Mouse (Mus musculus): Measurements from ENCODE around the gene Tmem150c. TPM values are rescaled to one million over a fixed set of nuclear protein-coding genes. Genes with fewer than 3 reads are reported as not detected.

Tmem150c gene
- polyA plus RNA-seq, 1 experiment from 2014 or later: 2.7 TPM

DNA sequence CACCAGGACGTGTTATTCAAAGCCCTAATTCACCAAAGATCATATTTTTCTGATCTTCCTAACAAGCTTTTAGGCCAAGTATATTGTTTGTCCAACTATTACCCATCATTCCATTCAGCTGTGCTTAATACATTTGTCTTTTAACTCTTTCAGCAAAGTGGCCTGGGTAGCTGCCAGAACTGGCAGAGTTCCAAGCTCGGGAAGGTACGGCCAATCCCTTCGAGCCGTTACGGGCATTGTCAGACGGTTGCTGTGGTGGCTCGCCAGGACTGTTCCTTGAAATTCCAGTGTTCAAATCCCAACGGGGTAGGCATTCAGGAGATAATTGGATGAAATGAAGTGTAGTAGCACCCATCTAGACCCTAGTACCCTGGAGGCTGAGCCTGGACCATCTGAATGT is 87.1 kb downstream of the Tmem150c start:
- WGBS: 68% methylated on average over 9 of the region's 9 CpGs
- H3K27me3 ChIP-seq (ENCODE audit: control insufficient read depth, insufficient read depth, low read length): no peaks in the 10 kb centered on the region
- H3K27ac ChIP-seq (ENCODE audit: low read length): no peak overlapping the region
- H3K9me3 ChIP-seq (replicated peaks; ENCODE audit: control insufficient read depth, low read length): no peaks in the 10 kb centered on the region
- H3K9ac ChIP-seq (ENCODE audit: low read length): no peak overlapping the region
- H3K4me3 ChIP-seq (ENCODE audit: low read length): no peak overlapping the region
- peaks cover 4% of the 10 kb centered on the region for H3K36me3 ChIP-seq (ENCODE audit: control insufficient read depth, insufficient read depth)
- no peak for ATAC-seq (replicated peaks; ENCODE audit: extremely low read depth, insufficient read depth, low FRiP score)
- H3K4me1 ChIP-seq (ENCODE audit: control insufficient read depth, insufficient read depth, low read length): no peaks in the 10 kb centered on the region
- no peak overlapping the region for H3K4me2 ChIP-seq (ENCODE audit: low read depth, low read length)

DNA sequence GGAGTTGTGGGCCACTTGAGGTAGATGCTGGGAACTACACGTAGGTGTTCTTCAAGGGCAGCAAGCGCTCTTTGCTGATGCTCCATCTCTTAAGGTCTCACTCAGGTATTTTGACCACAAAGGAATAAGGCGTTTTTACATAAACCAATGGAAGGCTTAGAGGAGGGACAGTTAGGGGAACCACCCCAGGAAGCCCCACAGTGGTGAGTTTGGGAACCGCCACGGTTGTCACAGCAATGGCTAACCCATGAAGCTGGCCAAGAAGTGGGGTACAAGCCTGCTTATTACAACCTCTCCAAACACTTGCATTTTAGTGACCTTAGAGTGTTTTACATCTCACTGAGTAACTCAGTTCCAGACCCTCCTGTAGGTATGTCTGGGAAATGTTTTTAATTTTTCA is 88.1 kb downstream of the Tmem150c start:
- Histone ChIP-seq H3K4me1 (ENCODE audit: control insufficient read depth, insufficient read depth, low read length) (no peaks in the 10 kb centered on the region), H3K27me3 (ENCODE audit: control insufficient read depth, insufficient read depth, low read length) (no peaks in the 10 kb centered on the region), H3K4me2 (ENCODE audit: low read depth, low read length) (no peak overlapping the region), H3K4me3 (ENCODE audit: low read length) (no peak overlapping the region), H3K36me3 (ENCODE audit: control insufficient read depth, insufficient read depth) (peaks cover 9% of the 10 kb centered on the region), H3K27ac (ENCODE audit: low read length) (no peak overlapping the region), H3K9ac (ENCODE audit: low read length) (no peak overlapping the region), H3K9me3 (replicated peaks; ENCODE audit: control insufficient read depth, low read length) (no peaks in the 10 kb centered on the region)
- WGBS: 89% methylated on average over 5 of the region's 5 CpGs
- no peak for ATAC-seq (replicated peaks; ENCODE audit: extremely low read depth, insufficient read depth, low FRiP score)

DNA sequence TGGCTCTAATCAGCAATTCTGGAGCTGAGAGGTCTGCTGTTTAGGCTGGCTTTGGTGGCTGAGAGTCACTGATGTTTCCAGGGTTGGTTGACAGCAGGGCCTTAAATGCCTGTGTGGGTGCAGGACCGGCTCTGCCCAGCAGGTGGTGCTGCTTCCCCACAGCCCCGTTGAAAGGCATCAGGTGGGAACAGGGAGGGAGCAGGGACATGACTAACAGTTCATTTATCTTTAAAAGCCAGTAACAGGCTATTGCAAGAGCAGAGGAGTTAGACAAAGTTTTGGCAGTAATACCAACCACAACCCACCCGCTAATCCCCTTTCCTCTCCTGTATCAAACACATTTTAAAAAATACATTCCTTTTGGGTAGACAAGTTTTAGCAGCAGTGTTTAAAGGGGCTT is 89.4 kb downstream of the Tmem150c start:
- Histone ChIP-seq H3K4me3 (ENCODE audit: low read length) (no peak overlapping the region), H3K4me2 (ENCODE audit: low read depth, low read length) (no peak overlapping the region), H3K9ac (ENCODE audit: low read length) (no peak overlapping the region), H3K27me3 (ENCODE audit: control insufficient read depth, insufficient read depth, low read length) (no peaks in the 10 kb centered on the region), H3K9me3 (replicated peaks; ENCODE audit: control insufficient read depth, low read length) (no peaks in the 10 kb centered on the region), H3K36me3 (ENCODE audit: control insufficient read depth, insufficient read depth) (peaks cover 9% of the 10 kb centered on the region), H3K4me1 (ENCODE audit: control insufficient read depth, insufficient read depth, low read length) (no peaks in the 10 kb centered on the region), H3K27ac (ENCODE audit: low read length) (no peak overlapping the region)
- WGBS: 23% methylated on average over 3 of the region's 3 CpGs
- 0 out of 2 replicates have a peak, but pooled peaks have one; percentile 28 for ATAC-seq (replicated peaks; ENCODE audit: extremely low read depth, insufficient read depth, low FRiP score)

DNA sequence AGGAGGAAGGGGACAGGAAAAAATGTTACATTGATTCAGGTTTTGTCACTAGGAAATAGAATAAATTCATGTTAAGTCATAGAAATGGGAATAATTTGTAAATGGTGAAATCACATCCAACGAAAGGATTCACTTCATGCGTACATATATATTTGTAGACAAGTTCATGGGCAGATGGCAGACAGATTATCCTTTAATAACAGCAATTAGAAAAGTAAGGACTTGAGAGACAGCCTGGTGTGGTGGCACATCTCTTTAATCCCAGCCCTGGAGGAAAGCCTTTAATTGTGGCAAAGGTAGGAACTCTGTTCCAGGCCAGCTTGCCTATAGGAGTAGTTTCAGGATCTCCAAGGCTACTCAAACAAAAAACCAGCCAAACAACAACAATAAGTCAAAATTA is 90.1 kb downstream of the Tmem150c start:
- peaks cover 9% of the 10 kb centered on the region for H3K36me3 ChIP-seq (ENCODE audit: control insufficient read depth, insufficient read depth)
- no peaks in the 10 kb centered on the region for H3K4me1 ChIP-seq (ENCODE audit: control insufficient read depth, insufficient read depth, low read length)
- no peak overlapping the region for H3K4me3 ChIP-seq (ENCODE audit: low read length)
- H3K9me3 ChIP-seq (replicated peaks; ENCODE audit: control insufficient read depth, low read length): no peaks in the 10 kb centered on the region
- H3K27me3 ChIP-seq (ENCODE audit: control insufficient read depth, insufficient read depth, low read length): no peaks in the 10 kb centered on the region
- 87% methylated on average over 2 of the region's 2 CpGs for WGBS
- no peak for ATAC-seq (replicated peaks; ENCODE audit: extremely low read depth, insufficient read depth, low FRiP score)
- H3K4me2 ChIP-seq (ENCODE audit: low read depth, low read length): no peak overlapping the region
- H3K27ac ChIP-seq (ENCODE audit: low read length): no peak overlapping the region
- H3K9ac ChIP-seq (ENCODE audit: low read length): no peak overlapping the region

DNA sequence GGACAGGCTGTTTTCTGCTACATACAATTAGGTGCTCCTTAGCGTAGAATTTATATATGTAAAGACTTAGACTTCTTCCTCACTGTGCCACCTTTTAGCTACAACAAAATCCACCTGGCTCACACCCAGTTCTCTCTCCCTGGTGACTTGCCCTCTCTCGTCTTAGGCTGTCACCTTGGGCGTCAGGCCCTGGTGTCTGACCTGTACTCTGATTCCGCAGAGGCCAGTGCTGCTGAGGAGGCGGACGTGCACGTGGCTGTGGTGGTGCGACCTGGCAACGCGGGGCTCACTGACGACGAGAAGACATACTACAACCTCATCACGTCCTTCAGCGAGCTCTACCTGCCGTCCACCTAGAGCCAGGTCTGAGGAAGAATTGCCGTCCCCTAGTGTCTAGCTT is 92.0 kb downstream of the Tmem150c start:
- peaks cover 22% of the 10 kb centered on the region for H3K36me3 ChIP-seq (ENCODE audit: control insufficient read depth, insufficient read depth)
- H3K9me3 ChIP-seq (replicated peaks; ENCODE audit: control insufficient read depth, low read length): no peaks in the 10 kb centered on the region
- no peak overlapping the region for H3K4me3 ChIP-seq (ENCODE audit: low read length)
- no peak overlapping the region for H3K9ac ChIP-seq (ENCODE audit: low read length)
- no peak overlapping the region for H3K4me2 ChIP-seq (ENCODE audit: low read depth, low read length)
- no peaks in the 10 kb centered on the region for H3K4me1 ChIP-seq (ENCODE audit: control insufficient read depth, insufficient read depth, low read length)
- no peak overlapping the region for H3K27ac ChIP-seq (ENCODE audit: low read length)
- no peaks in the 10 kb centered on the region for H3K27me3 ChIP-seq (ENCODE audit: control insufficient read depth, insufficient read depth, low read length)
- 88% methylated on average over 16 of the region's 16 CpGs for WGBS
- no peak for ATAC-seq (replicated peaks; ENCODE audit: extremely low read depth, insufficient read depth, low FRiP score)

DNA sequence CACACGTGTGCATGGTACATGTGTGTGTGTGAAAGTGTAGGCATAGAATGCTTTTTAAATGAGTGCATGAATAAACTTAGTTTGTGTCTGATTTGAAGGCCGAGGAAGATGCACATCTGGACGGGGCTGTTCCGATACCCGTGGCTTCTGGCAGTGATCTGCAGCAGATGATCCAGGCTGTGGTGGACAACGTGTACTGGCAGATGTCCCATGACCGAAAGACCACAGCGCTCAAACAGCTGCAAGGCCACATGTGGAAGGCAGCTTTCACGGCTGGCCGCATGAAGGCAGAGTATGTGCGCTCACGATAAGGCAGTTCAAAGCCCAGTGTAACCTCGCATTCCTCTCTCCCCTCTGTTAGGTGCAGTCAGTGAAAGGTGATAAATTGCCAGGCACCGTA is 98.7 kb downstream of the Tmem150c start:
- no peaks in the 10 kb centered on the region for H3K9me3 ChIP-seq (replicated peaks; ENCODE audit: control insufficient read depth, low read length)
- no peaks in the 10 kb centered on the region for H3K27me3 ChIP-seq (ENCODE audit: control insufficient read depth, insufficient read depth, low read length)
- no peak overlapping the region for H3K4me2 ChIP-seq (ENCODE audit: low read depth, low read length)
- peaks cover 3% of the 10 kb centered on the region for H3K4me1 ChIP-seq (ENCODE audit: control insufficient read depth, insufficient read depth, low read length)
- no peak overlapping the region for H3K27ac ChIP-seq (ENCODE audit: low read length)
- no peak overlapping the region for H3K4me3 ChIP-seq (ENCODE audit: low read length)
- no peak for ATAC-seq (replicated peaks; ENCODE audit: extremely low read depth, insufficient read depth, low FRiP score)
- WGBS: 93% methylated on average over 14 of the region's 14 CpGs
- no peak overlapping the region for H3K9ac ChIP-seq (ENCODE audit: low read length)
- peaks cover 39% of the 10 kb centered on the region for H3K36me3 ChIP-seq (ENCODE audit: control insufficient read depth, insufficient read depth)

DNA sequence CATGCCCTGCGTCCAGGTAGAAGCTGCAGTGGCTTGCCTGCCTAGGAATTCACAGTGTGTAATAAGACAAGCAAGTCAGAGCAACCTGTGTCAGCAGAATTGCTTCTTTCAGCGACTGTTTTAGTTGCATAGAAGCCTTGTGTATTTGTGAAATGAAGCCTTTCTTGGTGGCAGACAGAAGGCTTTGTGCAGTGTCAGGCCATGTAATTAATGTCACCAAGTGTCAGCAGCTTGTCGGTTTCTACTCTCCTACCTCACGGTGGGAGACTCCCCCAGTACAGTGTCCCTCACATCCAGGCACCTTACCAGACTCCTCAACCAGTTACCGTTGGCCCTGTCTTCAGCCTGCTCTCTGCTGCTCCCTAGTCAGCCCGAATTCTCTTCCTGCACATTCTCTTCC is 100.3 kb downstream of the Tmem150c start:
- no peaks in the 10 kb centered on the region for H3K9me3 ChIP-seq (replicated peaks; ENCODE audit: control insufficient read depth, low read length)
- no peak overlapping the region for H3K4me2 ChIP-seq (ENCODE audit: low read depth, low read length)
- no peak overlapping the region for H3K27ac ChIP-seq (ENCODE audit: low read length)
- H3K27me3 ChIP-seq (ENCODE audit: control insufficient read depth, insufficient read depth, low read length): no peaks in the 10 kb centered on the region
- H3K36me3 ChIP-seq (ENCODE audit: control insufficient read depth, insufficient read depth): peaks cover 38% of the 10 kb centered on the region
- H3K4me3 ChIP-seq (ENCODE audit: low read length): no peak overlapping the region
- no peak overlapping the region for H3K9ac ChIP-seq (ENCODE audit: low read length)
- peaks cover 18% of the 10 kb centered on the region for H3K4me1 ChIP-seq (ENCODE audit: control insufficient read depth, insufficient read depth, low read length)
- 79% methylated on average over 6 of the region's 6 CpGs for WGBS
- ATAC-seq (replicated peaks; ENCODE audit: extremely low read depth, insufficient read depth, low FRiP score): no peak

DNA sequence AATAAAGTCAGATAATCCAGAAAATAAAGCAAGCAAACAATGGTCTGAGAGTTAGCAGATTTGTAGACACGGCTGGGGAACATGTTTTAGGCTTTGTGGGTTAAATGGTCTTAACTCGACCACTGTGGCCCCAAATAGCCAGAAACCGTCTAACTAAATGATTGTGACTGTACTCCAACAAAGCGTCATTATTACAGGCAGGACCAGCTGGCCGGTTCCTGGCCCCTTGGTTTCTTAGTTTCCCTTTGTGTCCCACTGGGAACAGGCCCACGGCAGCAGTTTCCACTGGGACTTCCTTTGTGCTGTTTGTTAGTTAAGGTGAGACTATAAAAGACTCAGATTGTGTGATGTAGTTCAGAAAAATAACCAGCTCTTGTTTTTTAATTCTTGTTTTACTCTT is 100.9 kb downstream of the Tmem150c start:
- no peak for ATAC-seq (replicated peaks; ENCODE audit: extremely low read depth, insufficient read depth, low FRiP score)
- Histone ChIP-seq H3K4me1 (ENCODE audit: control insufficient read depth, insufficient read depth, low read length) (peaks cover 20% of the 10 kb centered on the region), H3K9me3 (replicated peaks; ENCODE audit: control insufficient read depth, low read length) (no peaks in the 10 kb centered on the region), H3K27ac (ENCODE audit: low read length) (no peak overlapping the region), H3K9ac (ENCODE audit: low read length) (no peak overlapping the region), H3K27me3 (ENCODE audit: control insufficient read depth, insufficient read depth, low read length) (no peaks in the 10 kb centered on the region), H3K36me3 (ENCODE audit: control insufficient read depth, insufficient read depth) (peaks cover 32% of the 10 kb centered on the region), H3K4me3 (ENCODE audit: low read length) (no peak overlapping the region), H3K4me2 (ENCODE audit: low read depth, low read length) (no peak overlapping the region)
- WGBS: 78% methylated on average over 6 of the region's 6 CpGs

DNA sequence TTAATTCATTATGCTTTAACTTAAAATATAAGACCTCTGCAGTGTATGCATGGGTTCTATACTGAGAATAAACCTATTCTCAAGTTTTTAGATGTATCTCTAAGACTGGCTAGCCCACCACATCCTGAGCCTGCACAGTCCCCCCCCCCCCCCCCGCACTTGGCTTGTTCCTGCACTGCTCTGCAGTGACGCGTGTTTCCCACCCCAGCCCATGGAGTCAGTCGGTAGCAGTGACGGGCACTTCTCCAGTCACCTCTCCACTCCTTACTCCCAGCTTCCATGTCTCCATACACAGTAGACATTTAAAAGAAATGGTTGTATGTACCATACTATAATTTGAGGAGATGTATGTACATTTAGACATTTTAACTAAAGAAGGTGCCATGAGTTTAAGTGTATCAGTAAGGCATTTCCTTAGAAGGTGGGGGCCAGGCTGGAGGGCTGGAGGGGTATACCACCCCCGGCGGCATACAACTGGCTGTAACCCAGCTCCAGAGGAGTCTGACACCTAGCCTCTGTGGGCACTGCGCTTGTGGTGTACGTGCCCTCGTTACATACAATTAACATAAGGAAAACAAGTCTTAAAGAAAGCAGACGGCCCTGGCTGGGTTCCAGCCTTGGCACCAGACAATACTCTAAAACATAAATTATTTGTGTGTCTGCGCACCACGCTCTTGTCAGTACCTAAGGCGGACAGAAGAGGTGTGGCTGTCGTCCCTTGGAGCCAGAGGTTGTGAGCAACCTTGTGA is 102.0 kb downstream of the Tmem150c start:
- no peak overlapping the region for H3K27ac ChIP-seq (ENCODE audit: low read length)
- H3K9ac ChIP-seq (ENCODE audit: low read length): no peak overlapping the region
- H3K4me1 ChIP-seq (ENCODE audit: control insufficient read depth, insufficient read depth, low read length): peaks cover 20% of the 10 kb centered on the region
- H3K36me3 ChIP-seq (ENCODE audit: control insufficient read depth, insufficient read depth): peaks cover 30% of the 10 kb centered on the region
- 79% methylated on average over 13 of the region's 15 CpGs for WGBS
- no peaks in the 10 kb centered on the region for H3K27me3 ChIP-seq (ENCODE audit: control insufficient read depth, insufficient read depth, low read length)
- no peak overlapping the region for H3K4me2 ChIP-seq (ENCODE audit: low read depth, low read length)
- ATAC-seq (replicated peaks; ENCODE audit: extremely low read depth, insufficient read depth, low FRiP score): no peak
- no peak overlapping the region for H3K4me3 ChIP-seq (ENCODE audit: low read length)
- H3K9me3 ChIP-seq (replicated peaks; ENCODE audit: control insufficient read depth, low read length): no peaks in the 10 kb centered on the region

Data from heart, embryonic 16.5 days (tissue).